ENCODE assay signal across 11 mouse cellular contexts in the genomic region with DNA sequence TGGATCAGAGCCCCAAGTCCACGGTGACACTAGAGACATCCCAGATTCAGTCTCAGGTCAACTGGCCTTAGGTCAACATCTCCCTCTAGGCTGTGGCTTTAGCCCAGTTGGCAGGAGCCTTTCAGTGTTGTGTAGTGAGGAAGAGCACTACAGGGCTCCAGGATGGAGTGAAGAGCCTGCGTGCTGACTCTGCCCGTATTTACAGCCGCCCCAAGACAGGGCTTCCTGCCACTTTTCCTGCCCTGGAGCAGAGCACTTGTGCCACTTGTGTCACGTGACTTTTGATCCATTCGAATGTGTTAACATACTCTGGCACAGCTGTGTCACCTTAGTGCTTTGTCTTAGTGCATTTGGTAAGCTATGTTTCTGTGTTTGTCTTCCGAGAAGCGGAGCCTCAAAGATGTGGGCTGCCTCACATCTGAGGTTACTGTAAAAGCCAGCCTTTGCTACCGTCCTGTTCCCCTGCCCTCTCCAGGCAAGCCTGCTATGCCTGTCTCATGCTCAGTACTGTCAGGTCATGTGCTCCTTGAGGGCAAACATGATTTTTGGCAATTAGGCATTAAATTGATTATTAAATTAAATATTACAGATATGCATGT. TPM values are rescaled to one million over a fixed set of nuclear protein-coding genes. Genes with fewer than 3 reads are reported as not detected.
DNase-seq lines count a peak whose midpoint lies in the region; ATAC-seq and TF ChIP-seq lines count a peak whose summit lies in the region.
"Had no signal": no experiment of that assay in that cellular context is flagged by ENCODE, and none has a peak within 500 bp of the region (broad histone marks: within the 10 kb centered on the region; RNA-seq: fewer than 3 reads in every experiment).

No protein-coding gene starts in this region.

- peaks cover 48% of the 10 kb centered on the region for H3K4me1 ChIP-seq in liver, embryonic 15.5 days (replicated peaks)
- H3K4me1 ChIP-seq in liver, embryonic 11.5 days (replicated peaks; ENCODE audit: control insufficient read depth, insufficient read depth, low read length), result peaks cover 28% of the 10 kb centered on the region
- H3K4me1 ChIP-seq in lung, postnatal 0 days (ENCODE audit: insufficient read depth, low read depth, low read length), result peaks cover 14% of the 10 kb centered on the region

- ATAC-seq in cerebellum, adult (ENCODE audit: insufficient number of reproducible peaks, low FRiP score, low TSS enrichment), result peak; percentile 60; the same call in 1 of the 2 replicates
- no peak for ATAC-seq in liver, embryonic 15.5 days (ENCODE audit: insufficient read depth)
- ATAC-seq in liver, embryonic 11.5 days (replicated peaks; ENCODE audit: low FRiP score), result no peak
- peak; percentile 84 for ATAC-seq in lung, postnatal 0 days
- ATAC-seq: hindbrain, postnatal 0 days had no signal

- H3K9ac ChIP-seq in liver, embryonic 15.5 days, result no peak overlapping the region
- H3K9ac ChIP-seq in liver, embryonic 11.5 days (ENCODE audit: low read depth, low read length), result no peak overlapping the region
- no peak overlapping the region for H3K9ac ChIP-seq in lung, postnatal 0 days (replicated peaks; ENCODE audit: low read depth)

- TF ChIP-seq EP300 in lung, postnatal 0 days (IDR thresholded peaks at IDR 0.05), result no peak

- no peak overlapping the region for H3K4me3 ChIP-seq in liver, embryonic 15.5 days (replicated peaks)
- no peak overlapping the region for H3K4me3 ChIP-seq in liver, embryonic 11.5 days (ENCODE audit: low read depth, low read length)
- no peak overlapping the region for H3K4me3 ChIP-seq in lung, postnatal 0 days (ENCODE audit: low read depth, low read length)
- H3K4me3 ChIP-seq in layer of hippocampus, adult 2 months, result no peak overlapping the region

- H3K4me2 ChIP-seq in liver, embryonic 15.5 days, result no peak overlapping the region
- H3K4me2 ChIP-seq in liver, embryonic 11.5 days, result no peak overlapping the region
- H3K4me2 ChIP-seq in lung, postnatal 0 days (replicated peaks; ENCODE audit: low read depth, low read length), result no peak overlapping the region

- no peak for DNase-seq in cerebellum, postnatal 10 days
- no peak for DNase-seq in liver, embryonic 11.5 days (ENCODE audit: low spot score)
- DNase-seq in lung, postnatal 0 days (ENCODE audit: low spot score), result peak; percentile 73
- peak; percentile 22 to 48 for DNase-seq in thymus, postnatal 36 days
- DNase-seq in layer of hippocampus, adult 2 months (ENCODE audit: low spot score in 2 of 2), result no peak
- no peak for DNase-seq in gastrocnemius, postnatal 10 days
- DNase-seq: gastrocnemius, postnatal 14 days; kidney, postnatal 25 days had no signal

- no peak for TF ChIP-seq CTCF in lung, postnatal 0 days (IDR thresholded peaks at IDR 0.05)
- TF ChIP-seq CTCF in layer of hippocampus, adult 2 months (conservative IDR thresholded peaks at IDR 0.05), result no peak

- H3K9me3 ChIP-seq in liver, embryonic 15.5 days (replicated peaks), result no peaks in the 10 kb centered on the region
- no peaks in the 10 kb centered on the region for H3K9me3 ChIP-seq in liver, embryonic 11.5 days (ENCODE audit: control insufficient read depth, low read length)
- no peaks in the 10 kb centered on the region for H3K9me3 ChIP-seq in lung, postnatal 0 days (ENCODE audit: low read length)

- 60% methylated on average over 9 of the region's 9 CpGs for WGBS in liver, embryonic 15.5 days (ENCODE audit: insufficient replicate concordance)
- WGBS in liver, embryonic 11.5 days, result 75% methylated on average over 9 of the region's 9 CpGs
- WGBS in lung, postnatal 0 days, result 47% methylated on average over 9 of the region's 9 CpGs

- no peaks in the 10 kb centered on the region for H3K36me3 ChIP-seq in liver, embryonic 15.5 days (replicated peaks)
- H3K36me3 ChIP-seq in liver, embryonic 11.5 days (ENCODE audit: control insufficient read depth, insufficient read depth, low read length), result no peaks in the 10 kb centered on the region
- H3K36me3 ChIP-seq in lung, postnatal 0 days (ENCODE audit: insufficient read depth, low read length), result no peaks in the 10 kb centered on the region

- 0 out of 2 replicates have a peak overlapping the region, but pooled peaks have one; percentile 11 for H3K27ac ChIP-seq in liver, embryonic 15.5 days (replicated peaks)
- no peak overlapping the region for H3K27ac ChIP-seq in liver, embryonic 11.5 days (ENCODE audit: low read depth, low read length)
- H3K27ac ChIP-seq in lung, postnatal 0 days (ENCODE audit: low read length), result 0 out of 2 replicates have a peak overlapping the region, but pooled peaks have one; percentile 9
- no peak overlapping the region for H3K27ac ChIP-seq in layer of hippocampus, adult 2 months
- H3K27ac ChIP-seq: hindbrain, postnatal 0 days had no signal

- H3K27me3 ChIP-seq in liver, embryonic 15.5 days, result no peaks in the 10 kb centered on the region
- no peaks in the 10 kb centered on the region for H3K27me3 ChIP-seq in liver, embryonic 11.5 days (replicated peaks; ENCODE audit: control insufficient read depth, insufficient read depth, low read length)
- H3K27me3 ChIP-seq in lung, postnatal 0 days (replicated peaks; ENCODE audit: insufficient read depth, low read length), result no peaks in the 10 kb centered on the region

RNA-seq across cellular contexts. Expression of a gene that starts 15.7 kb away (rescaled TPM):
- 2.5 and 3.1 TPM in 2 replicates for polyA plus RNA-seq in liver, embryonic 15.5 days (2015; fragmentation: Nextera tagmentation; extraction: Ambion mirVana)
- polyA plus RNA-seq in liver, embryonic 11.5 days (2014; fragmentation: Nextera tagmentation; extraction: Ambion mirVana), result 8.5 and 10.6 TPM in 2 replicates
- polyA plus RNA-seq in lung, postnatal 0 days (2015; fragmentation: Nextera tagmentation; extraction: Ambion mirVana), result 9.5 and 11.0 TPM in 2 replicates
- total RNA-seq in layer of hippocampus, adult 2 months (2021), result 10 to 100 TPM; 13.1 to 13.5 TPM
- 10 to 100 TPM in 1 of 2 experiments, 1 to 10 TPM in 1; 8.9 to 11.4 TPM for total RNA-seq in gastrocnemius, postnatal 10 days (2021)

Comparison
In these comparisons a context has a peak if more than half of its experiments do, and no peak if none do; other contexts are left out.
1. H3K27ac ChIP-seq: peak in liver, embryonic 15.5 days (single experiment) and lung, postnatal 0 days (single experiment); none in liver, embryonic 11.5 days (single experiment) and layer of hippocampus, adult 2 months (single experiment).
2. ATAC-seq: peak in cerebellum, adult (single experiment) and lung, postnatal 0 days (single experiment); none in liver, embryonic 15.5 days (single experiment) and liver, embryonic 11.5 days (single experiment).
3. DNase-seq: peak in lung, postnatal 0 days (single experiment) and thymus, postnatal 36 days (2 of 2); none in cerebellum, postnatal 10 days (0 of 2), liver, embryonic 11.5 days (single experiment), layer of hippocampus, adult 2 months (0 of 2) and gastrocnemius, postnatal 10 days (single experiment).